Mouse (Mus musculus) kidney, postnatal 4 days (tissue): Measurements from ENCODE around the gene Wdtc1.

Experiments
- DNase-seq, 2 experiments: peaks; one replicate each; pipeline ENCODE4 v3.0.0; 2021; ENCODE audit warnings: mixed read lengths in 2 of 2

Wdtc1 gene

DNA sequence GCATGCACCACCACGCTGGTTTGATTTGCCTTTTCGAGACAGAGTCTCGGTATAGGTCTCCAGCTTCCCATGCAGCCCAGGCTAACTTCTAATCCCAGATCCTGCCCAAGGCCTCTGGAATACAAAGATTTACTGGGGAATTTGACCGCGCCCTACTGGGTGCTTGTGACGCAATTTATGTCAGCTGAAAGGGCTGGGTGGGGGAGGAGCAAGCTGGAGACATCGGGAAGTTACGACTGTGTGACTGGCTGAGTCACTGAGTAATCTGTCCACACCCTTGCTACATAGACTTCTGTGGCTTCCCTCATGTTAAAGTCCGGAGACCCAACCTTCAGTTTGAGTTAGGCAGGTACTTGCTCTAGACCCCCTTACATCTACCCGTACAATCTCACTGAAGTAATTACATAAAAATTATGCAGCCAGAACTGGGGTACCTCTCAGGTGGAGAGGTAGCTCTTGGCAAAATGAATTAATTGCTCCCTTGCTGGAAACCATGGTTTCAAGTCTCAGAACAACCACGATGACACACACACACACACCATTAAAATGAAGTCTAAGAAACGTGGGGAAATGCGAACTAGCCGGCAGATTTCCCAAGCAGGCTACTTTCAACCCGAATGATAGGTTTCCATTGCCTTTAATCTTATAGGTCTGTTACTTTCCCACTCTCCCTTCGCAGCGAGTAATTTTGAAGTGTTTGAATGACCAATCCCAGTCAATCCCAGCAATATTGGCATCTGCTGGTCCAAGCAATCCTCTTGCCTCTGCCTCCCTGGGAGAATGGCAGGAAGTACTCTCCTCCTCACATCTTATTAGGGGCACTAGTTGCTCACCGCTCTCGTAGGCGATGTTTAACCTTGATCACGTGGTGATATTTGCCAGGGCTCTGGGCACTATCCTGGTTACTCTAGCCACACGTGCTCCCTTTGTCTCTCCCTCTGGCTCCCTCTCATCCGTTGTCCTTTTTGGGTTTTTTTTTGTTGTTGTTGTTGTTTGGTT lies at the start of gene Wdtc1:
TSS of gene Wdtc1 (minus strand) at position 115 of the 999 bp plus-strand sequence.
- DNase-seq, result no peak

GRCm38 (mm10) chr4:133402011-133402410 lies 48.7 kb upstream of the Wdtc1 start:
- no peak for DNase-seq

DNA sequence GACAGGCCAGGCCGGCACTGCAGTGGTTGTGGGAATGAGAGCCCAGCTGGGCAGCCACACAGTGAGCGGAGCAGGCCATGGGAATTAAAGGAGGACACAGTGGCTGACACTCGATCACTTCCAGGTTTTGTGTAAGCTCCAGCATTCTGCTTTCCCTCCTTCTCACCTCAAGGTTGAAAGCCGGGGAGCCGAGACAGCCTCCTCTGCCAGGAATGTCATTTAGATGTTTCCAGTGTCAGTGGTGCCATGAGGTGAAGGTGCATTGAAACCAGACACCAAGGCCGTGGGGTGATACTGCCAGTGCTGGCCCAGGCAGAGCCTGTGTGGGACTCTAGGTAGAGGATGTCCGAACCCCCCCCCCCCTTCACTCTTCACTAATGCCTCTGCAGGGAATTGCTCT lies 46.8 kb upstream of the Wdtc1 start:
- DNase-seq, result no peak

DNA sequence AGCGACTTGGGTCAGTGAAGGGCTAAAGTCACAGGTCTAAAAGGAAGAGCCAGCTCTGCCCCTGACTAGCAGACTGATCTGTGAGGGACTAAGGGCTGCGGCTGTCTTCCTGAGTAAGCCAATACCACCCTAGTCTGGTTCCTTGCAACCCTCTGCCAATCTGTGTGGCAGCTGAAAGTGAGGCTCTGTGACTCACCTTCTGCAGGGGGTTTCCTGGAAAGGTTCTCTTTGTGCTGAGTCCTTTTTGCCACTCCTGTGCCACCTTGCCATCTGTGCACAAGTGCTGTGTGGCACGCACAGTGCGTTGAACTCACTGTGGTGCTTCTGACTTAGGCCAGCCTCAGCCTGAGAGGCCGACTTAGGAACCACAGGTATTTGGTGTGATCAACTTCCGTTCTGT lies 46.2 kb upstream of the Wdtc1 start:
- DNase-seq, result no peak

- DNase-seq, result no peak
Measured at GRCm38 (mm10) chr4:133398619-133399018, 45.3 kb upstream of the Wdtc1 start.

DNA sequence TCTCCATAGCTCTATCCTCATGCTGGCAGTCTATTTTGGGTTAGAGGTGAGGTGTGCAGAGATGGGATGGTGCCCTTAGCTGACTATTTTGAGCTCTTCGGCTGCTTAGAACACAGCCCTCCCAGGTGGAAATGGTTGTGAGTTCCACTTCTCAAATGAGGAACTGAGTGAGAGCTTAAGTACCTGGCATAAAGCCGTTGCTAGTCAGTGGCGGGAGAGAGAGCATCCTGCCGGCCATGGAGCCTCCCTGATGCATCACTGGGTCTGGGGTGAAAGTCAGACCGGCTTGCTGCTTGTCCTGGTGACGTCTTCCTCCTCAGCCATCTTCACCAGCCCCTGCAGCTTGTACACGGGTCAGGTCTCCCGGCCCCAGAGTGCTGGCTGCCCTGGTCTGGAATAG lies 44.7 kb upstream of the Wdtc1 start:
- DNase-seq, result no peak

DNA sequence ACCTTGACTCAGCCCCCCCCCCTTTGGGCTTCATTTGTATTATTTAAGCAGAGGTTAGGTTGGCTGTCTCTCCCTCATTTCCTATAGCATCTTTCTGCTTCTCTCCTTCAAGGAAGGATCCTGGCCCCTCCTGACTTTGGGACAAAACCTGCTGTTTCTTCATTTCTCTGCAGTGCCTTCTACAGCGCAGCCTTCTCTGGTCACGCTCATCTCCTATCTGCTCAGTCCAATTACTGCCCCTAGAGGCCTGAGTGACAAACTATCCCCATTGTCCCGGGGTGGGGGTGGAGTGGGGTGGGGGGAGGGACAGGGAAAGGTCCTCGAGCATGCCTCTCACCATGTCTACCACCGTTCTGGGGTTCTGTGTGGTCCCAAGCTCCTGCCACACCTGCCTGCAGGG lies 44.0 kb upstream of the Wdtc1 start:
- DNase-seq, result no peak

GRCm38 (mm10) chr4:133396079-133396478 lies 42.8 kb upstream of the Wdtc1 start:
- DNase-seq, result no peak

GRCm38 (mm10) chr4:133394981-133395573 lies 41.8 kb upstream of the Wdtc1 start:
- no peak for DNase-seq

- DNase-seq, result no peak
Measured at GRCm38 (mm10) chr4:133391185-133392040, 38.1 kb upstream of the Wdtc1 start.

GRCm38 (mm10) chr4:133390585-133390984 lies 37.3 kb upstream of the Wdtc1 start:
- DNase-seq, result no peak

GRCm38 (mm10) chr4:133390042-133390441 lies 36.8 kb upstream of the Wdtc1 start:
- DNase-seq, result no peak

- DNase-seq, result peak; percentile 44 to 58
Measured at GRCm38 (mm10) chr4:133388781-133389552, 35.7 kb upstream of the Wdtc1 start.

DNA sequence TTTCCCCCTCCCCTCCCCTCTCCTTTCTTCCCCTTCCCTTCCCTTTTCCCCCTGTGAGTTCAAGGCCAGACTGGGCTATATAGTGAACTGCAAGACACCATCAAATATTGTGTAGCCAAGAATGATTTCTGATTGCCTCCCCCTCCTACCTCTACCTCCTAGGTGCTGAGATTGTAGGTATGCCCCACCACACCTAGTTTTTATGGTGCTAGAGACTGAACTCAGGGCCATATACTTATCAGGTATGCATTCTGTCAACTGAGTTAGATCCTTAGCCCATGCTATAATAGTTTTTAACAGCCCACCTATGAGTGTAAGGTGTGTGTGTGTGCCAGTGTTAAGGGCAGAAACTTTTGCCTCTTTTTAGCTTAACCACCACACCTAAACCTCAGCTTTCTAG lies 33.8 kb upstream of the Wdtc1 start:
- no peak for DNase-seq

DNA sequence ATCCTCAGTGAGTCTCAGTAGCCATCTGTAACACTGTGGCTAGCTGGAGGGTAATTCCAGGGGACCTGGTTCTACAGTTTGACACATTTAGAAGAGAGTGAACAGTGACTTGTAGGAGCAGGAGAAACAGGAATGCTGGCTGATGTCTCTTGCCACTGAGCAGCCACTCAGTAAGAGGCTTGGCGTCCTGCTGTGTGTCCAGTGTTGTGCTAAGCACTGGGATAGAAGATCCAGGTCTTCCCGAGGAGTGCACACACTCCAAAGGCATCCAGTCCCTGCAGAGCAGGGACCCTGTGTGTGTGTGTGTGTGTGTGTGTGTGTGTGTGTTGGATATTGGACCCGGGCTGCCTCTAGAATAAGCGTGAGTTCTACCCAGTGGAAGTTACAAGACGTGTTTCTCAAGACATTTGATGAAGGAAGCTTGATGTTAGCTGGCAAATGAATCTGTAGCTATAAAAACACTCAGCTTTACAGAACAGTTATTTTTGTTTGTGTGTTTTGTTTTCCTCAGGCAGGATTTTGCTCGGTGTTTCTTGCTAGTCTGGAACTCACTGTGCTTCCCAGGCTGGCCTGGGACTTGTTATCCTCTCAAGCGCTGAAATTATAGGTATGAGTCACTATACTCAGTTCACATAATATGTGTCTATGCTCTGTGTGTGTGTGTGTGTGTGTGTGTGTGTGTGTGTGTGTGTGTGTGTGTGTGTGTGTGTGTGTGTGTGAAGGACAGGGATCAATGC lies 32.9 kb upstream of the Wdtc1 start:
- no peak for DNase-seq

- DNase-seq, result no peak
Measured at GRCm38 (mm10) chr4:133381141-133381540, 27.9 kb upstream of the Wdtc1 start.

- no peak for DNase-seq
Measured at GRCm38 (mm10) chr4:133380532-133380931, 27.3 kb upstream of the Wdtc1 start.

DNA sequence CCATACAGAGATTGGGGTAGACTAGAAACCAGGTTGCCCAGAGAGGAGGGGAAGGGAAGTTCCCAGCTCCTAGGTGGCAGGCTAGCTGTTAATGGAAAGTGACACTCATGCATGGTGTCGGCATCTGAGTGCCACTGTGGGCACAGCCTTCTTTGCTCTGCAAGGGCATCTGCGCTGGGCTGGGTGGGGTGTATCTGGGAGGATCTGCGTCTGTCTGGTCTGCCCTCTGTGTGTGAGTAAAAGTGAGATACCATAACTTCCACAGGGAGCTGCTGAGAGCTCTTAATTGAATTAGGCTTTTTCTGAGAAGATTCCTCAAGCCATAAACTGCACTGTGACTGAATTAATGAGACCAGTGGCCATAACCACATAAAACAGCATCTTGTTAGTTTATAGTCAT lies 26.6 kb upstream of the Wdtc1 start:
- DNase-seq, result no peak

DNA sequence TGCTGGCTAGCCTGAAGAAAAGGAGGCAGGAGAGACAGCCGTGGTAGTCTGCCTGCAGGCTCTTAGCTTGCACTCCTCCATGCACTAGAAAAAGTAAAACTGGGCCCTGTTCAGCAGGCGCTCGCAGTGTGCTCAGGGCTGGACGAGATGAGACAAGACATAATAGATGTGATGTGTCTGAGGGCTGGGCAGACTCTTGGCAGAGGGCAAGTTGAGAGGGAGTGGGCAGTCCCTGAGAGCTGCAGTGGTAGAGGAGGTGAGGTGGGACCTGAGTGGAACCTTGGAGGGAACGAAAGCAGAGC lies 25.7 kb upstream of the Wdtc1 start:
- no peak for DNase-seq

- peak; percentile 40 to 59 for DNase-seq
Measured at GRCm38 (mm10) chr4:133378236-133379045, 25.2 kb upstream of the Wdtc1 start.
